Mouse (Mus musculus) cerebellum, adult 2 months (tissue): ENCODE results near the gene Etnk1.

ENCODE experiments used
- CTCF ChIP-seq: fragments of 200-500 bp; IDR thresholded peaks from 2 replicates; pipeline ENCODE4 v1.5.1; 2011; ENCODE audit warnings: low read depth, mild to moderate bottlenecking, control low read depth, low read length, moderate library complexity, borderline replicate concordance; ENCODE audit not compliant: insufficient read depth
- POLR2A ChIP-seq: fragments of 200-500 bp; IDR thresholded peaks from 2 replicates; pipeline ENCODE4 v1.6.1; 2011; ENCODE audit warnings: low read length, control low read depth, borderline replicate concordance; ENCODE audit not compliant: insufficient read depth

- TF ChIP-seq POLR2A, result no peak
- TF ChIP-seq CTCF, result no peak
Observed at GRCm38 (mm10) chr6:143162161-143162877, 4.7 kb upstream of the Etnk1 start.
